Mouse (Mus musculus): ENCODE measurements around the gene Pmpca.
A peak's percentile ranks its signal among the peaks of the same experiment; 100 is the strongest.

The Pmpca gene

GRCm38 (mm10) chr2:26389154-26389690, at the start of gene Pmpca, which contains the start of gene Entr1:
Gene Pmpca, plus strand, starts transcription at chr2:26389339.
Gene Entr1, minus strand, starts transcription at chr2:26389316.
- DNase-seq = peak; percentile 91

- DNase-seq = no peak
Measured at GRCm38 (mm10) chr2:26341510-26341981, 47.6 kb upstream of the Pmpca start.

GRCm38 (mm10) chr2:26342044-26342443, 47.1 kb upstream of the Pmpca start:
- DNase-seq = no peak

DNA sequence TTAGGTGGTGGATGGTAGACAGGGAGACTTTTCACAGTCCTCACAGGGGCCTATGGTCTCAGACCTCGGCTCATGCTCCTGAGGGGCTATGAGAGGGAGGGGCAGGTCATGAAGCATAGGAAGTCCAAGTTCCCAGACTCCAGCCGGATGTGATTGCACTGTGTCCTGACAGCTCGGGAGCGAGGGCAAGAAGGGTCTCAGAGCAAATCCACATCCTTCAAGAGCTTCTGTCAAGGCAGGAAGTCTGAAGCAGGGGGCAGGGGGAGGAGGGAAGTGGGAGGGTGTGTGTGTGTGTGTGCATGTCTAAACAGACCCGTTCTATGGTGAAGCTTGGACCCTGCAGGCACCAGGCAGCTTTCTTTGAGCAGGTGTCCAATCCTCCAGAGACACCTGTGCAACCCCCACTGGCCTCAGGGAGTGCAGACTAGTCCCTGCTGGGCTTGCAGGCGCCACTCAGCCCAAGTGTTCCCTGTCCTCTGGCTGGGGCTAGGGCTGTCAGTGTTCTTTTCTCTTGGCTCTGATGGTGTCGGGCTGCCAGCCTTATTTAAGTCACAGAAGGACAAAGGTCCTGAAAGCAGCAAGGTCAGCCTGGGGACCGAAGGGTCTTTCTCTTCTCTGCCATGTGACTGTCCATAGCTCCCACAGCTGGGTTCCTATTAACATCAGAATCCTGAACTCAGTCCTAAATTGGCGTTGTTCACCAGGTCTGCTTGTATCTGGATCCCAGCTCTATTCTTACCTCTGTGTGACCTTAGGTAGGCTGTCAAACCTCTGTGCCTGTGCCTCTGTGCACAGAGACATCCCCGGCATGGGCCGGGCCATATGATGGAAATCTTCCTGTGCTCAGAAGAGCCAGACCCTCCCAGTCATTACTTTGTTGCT, 46.3 kb upstream of the Pmpca start:
- no peak for DNase-seq

GRCm38 (mm10) chr2:26348241-26348640, 40.9 kb upstream of the Pmpca start:
- no peak for DNase-seq

- peak; percentile 95 for DNase-seq
Measured at GRCm38 (mm10) chr2:26351358-26352290, 37.5 kb upstream of the Pmpca start, which contains the start of gene Dnlz. Gene Dnlz, minus strand, starts transcription at chr2:26352110.

- DNase-seq = no peak
Measured at GRCm38 (mm10) chr2:26352291-26352910, 36.7 kb upstream of the Pmpca start.

- DNase-seq = no peak
Measured at GRCm38 (mm10) chr2:26353066-26353980, 35.8 kb upstream of the Pmpca start.

- no peak for DNase-seq
Measured at GRCm38 (mm10) chr2:26354401-26354800, 34.7 kb upstream of the Pmpca start.

GRCm38 (mm10) chr2:26356231-26356630, 32.9 kb upstream of the Pmpca start:
- DNase-seq = no peak

DNA sequence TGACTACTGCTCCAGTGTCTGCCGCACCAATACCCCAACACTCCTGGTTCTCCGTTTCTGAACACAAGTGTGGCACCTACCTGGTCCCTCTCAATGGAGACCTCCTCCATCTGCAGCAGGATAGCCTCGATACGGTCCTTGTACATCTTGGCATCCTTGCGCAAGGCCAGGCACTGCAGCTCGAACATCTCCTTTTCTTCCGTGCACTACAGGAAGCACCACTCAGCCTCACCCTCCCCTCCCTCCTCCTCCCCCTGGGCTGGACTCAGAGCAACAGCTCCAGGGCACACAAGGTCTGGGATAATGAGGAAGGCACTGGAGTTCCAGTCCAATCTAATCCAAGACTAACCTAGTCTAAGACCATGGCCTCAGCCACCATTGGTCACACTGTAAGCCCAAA, 32.5 kb upstream of the Pmpca start:
- DNase-seq = no peak

GRCm38 (mm10) chr2:26357484-26357883, 31.7 kb upstream of the Pmpca start:
- DNase-seq = no peak

DNA sequence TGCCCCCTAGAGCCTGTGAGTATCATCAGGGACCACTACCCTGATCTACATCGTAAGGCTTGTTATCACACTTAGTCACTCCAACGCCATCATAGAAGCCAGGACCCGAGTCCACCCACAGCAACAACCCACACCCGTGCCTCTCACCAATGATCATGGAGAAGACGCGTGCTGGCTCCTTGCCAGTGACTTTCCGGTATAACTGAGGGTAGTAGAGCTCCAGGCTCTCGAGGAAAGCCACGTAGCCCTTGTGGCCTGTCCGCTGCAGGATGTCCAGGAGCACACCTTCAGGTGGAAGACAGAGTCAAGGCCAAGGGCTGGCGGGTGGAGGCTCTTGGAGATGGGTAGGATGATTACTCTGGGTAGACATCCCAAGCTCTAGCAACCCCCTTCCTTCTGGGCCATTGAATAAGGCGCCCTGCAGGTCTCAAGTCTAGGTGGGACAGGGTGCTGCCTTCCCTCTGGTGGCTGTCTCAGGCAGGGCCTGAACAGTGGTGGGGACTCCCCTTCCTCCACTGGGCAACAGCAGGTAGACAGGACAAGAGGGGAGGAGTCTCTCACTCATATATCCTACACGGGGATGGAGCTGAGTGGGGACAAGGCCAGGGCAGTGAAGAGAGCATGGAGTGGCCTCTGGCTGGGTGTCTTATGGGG, 30.3 kb upstream of the Pmpca start:
- no peak for DNase-seq

GRCm38 (mm10) chr2:26359983-26360382, 29.2 kb upstream of the Pmpca start:
- no peak for DNase-seq

DNA sequence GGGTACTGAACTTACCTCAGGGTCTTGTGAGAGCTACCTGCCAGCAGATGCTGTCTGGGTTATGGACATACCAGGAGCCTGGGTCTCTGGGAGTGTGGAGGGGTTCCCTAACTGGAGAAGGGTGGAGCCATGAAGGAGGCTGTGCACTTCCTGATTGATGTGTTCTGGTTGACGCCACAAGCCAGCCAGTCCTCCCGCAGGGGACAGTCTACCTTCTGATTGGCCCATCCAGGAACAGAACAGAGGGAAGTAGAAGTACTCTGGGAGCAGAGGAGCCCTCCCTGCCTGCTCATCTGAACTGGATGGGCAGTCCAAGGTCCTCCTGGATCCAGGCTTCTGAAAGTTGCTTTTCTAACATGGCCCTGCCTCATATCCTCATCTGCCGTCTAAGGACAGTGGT, 28.4 kb upstream of the Pmpca start, which contains the start of gene Card9:
Gene Card9 (minus strand): TSS at position 147 of the 400 bp plus-strand sequence.
- no peak for DNase-seq

GRCm38 (mm10) chr2:26362991-26363390, 26.1 kb upstream of the Pmpca start:
- no peak for DNase-seq

DNA sequence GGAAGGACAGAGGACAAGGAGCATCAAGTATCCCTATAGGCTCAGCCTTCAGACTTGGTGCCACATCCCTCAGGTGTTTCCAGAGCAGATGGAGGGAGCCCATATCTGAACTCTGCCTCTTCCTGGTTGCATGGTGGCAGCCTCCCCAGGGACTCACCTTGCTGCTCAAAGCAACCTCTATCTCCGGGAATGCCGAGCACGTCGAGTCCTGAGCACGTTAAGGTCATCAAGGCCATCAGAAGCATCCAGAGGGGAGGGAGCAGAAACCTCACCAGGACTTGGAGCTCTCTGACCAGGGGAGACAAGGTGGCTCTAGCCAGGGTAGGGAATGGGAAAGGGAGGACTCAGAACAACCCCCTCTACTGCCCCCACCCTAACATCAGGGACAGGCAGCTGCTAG, 25.7 kb upstream of the Pmpca start:
- DNase-seq = no peak

DNA sequence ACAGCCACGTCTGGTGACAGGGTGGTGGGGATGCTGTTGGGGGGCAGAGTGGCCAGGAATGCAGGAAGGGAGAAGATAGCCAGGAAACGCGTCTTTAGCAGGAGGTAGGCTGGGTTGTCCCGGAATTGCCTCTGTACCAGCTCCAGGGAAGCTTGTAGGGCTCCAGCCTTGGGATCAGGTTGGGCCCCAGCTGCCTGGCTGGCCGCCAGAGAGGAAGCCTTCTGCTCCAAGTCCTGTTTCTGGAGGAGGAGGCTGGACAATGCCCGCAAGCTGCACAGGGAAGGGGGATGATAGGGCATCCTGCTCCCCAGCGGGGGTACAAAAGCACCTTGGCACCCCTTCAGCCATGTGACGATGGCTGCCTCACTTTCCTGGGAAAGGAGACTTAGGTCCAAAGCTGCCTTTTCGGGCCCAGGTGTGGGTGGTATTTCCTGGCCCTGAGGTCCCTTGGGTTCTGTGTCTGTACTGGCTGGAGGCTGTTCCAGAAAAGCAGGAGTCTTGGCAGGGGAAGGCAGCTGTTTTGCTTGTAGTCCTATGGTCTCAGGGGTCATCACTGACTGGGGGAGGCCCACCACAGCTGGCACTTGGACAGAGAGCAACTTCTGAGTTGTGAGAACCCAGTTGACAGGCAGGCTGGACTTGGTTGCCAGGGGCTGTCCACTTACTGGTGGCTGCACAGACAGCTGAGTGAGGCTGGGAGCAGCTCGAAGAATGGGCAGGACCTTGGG, 24.2 kb upstream of the Pmpca start:
- no peak for DNase-seq

DNA sequence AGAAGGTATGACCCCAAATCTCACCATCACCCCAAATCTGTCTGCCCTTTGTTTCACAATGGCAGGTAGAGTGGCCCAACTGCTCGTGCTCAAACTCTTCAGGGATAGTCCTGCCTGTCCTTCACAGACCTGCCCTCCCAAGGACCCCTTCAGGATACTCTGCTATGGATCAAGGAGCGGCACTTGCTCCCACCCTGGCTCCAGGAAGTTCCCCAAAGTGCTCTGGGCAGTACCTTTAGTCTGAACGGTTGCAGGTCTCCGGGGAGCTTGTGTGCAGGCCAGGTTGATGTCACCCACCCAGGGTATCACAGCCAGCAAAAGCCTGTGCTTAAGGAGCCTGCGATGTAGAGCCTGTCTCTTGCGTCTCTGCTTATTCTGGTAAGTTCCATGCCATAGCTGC, 21.2 kb upstream of the Pmpca start:
- DNase-seq = no peak

DNA sequence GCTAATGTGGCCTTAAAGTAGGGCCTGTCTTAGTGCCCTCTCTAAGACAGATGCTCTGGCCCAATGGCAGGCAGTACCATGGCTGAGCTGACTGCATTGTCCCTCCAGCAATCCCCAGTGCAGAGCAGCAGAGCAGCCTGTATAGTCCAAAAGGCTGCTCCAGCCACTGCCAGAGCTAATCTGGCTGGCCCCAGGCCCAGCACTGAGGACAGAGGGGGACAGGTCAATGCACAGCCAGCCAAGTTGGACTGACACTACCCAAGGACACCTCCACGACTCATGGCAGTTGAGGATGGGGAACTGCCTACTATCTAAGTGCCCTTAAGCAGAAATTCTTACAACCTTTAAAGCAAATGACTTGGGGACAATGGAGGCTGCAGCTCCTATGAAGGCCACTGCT, 20.6 kb upstream of the Pmpca start:
- DNase-seq = no peak
